Mouse (Mus musculus): ENCODE data around the gene Dhx35. TPM values are rescaled to one million over a fixed set of nuclear protein-coding genes. Genes with fewer than 3 reads are reported as not detected.

Dhx35 gene
- polyA plus RNA-seq, 1 experiment = 55.5 TPM

- peak overlapping the region; percentile 62 for H3K27ac ChIP-seq (ENCODE audit: insufficient read depth, low read length)
- H3K9me3 ChIP-seq (replicated peaks; ENCODE audit: control insufficient read depth, insufficient read depth, low read length, poor library complexity, severe bottlenecking) = no peaks in the 10 kb centered on the region
- no peaks in the 10 kb centered on the region for H3K36me3 ChIP-seq (ENCODE audit: control insufficient read depth, insufficient read depth, low read length, poor library complexity, severe bottlenecking)
- no peak for TF ChIP-seq CTCF (IDR thresholded peaks at IDR 0.05; ENCODE audit: low read depth, low read length)
- TF ChIP-seq POLR2A (IDR thresholded peaks at IDR 0.05; ENCODE audit: insufficient read depth, low read length) = no peak
- no peaks in the 10 kb centered on the region for H3K27me3 ChIP-seq (ENCODE audit: control insufficient read depth, insufficient read depth, low read length, poor library complexity, severe bottlenecking)
- no peaks in the 10 kb centered on the region for H3K4me1 ChIP-seq (ENCODE audit: control insufficient read depth, insufficient read depth, low read length)
- H3K4me3 ChIP-seq (ENCODE audit: low read depth, low read length) = peak overlapping the region; percentile 96
- peak overlapping the region; percentile 88 for H3K9ac ChIP-seq (ENCODE audit: low read depth, poor library complexity, severe bottlenecking)
Observed at GRCm38 (mm10) chr2:158795043-158795442, 436 bp downstream of the Dhx35 start.

GRCm38 (mm10) chr2:158795875-158796274 is 1.3 kb downstream of the Dhx35 start:
- TF ChIP-seq POLR2A (IDR thresholded peaks at IDR 0.05; ENCODE audit: insufficient read depth, low read length) (no peak), CTCF (IDR thresholded peaks at IDR 0.05; ENCODE audit: low read depth, low read length) (no peak), EP300 (IDR thresholded peaks at IDR 0.05; ENCODE audit: insufficient read depth, low read depth, low read length) (no peak)
- Histone ChIP-seq H3K27ac (ENCODE audit: insufficient read depth, low read length) (peak overlapping the region; percentile 35; the same call in 1 of the 2 replicates), H3K4me1 (ENCODE audit: control insufficient read depth, insufficient read depth, low read length) (peaks cover 2% of the 10 kb centered on the region), H3K4me3 (ENCODE audit: low read depth, low read length) (0 out of 2 replicates have a peak overlapping the region, but pooled peaks have one; percentile 6), H3K9me3 (replicated peaks; ENCODE audit: control insufficient read depth, insufficient read depth, low read length, poor library complexity, severe bottlenecking) (no peaks in the 10 kb centered on the region), H3K36me3 (ENCODE audit: control insufficient read depth, insufficient read depth, low read length, poor library complexity, severe bottlenecking) (no peaks in the 10 kb centered on the region), H3K27me3 (ENCODE audit: control insufficient read depth, insufficient read depth, low read length, poor library complexity, severe bottlenecking) (no peaks in the 10 kb centered on the region), H3K9ac (ENCODE audit: low read depth, poor library complexity, severe bottlenecking) (peak overlapping the region; percentile 88; the same call in 1 of the 2 replicates)

GRCm38 (mm10) chr2:158799328-158799727 is 4.7 kb downstream of the Dhx35 start:
- no peak overlapping the region for H3K4me3 ChIP-seq (ENCODE audit: low read depth, low read length)
- H3K27ac ChIP-seq (ENCODE audit: insufficient read depth, low read length) = no peak overlapping the region
- no peaks in the 10 kb centered on the region for H3K27me3 ChIP-seq (ENCODE audit: control insufficient read depth, insufficient read depth, low read length, poor library complexity, severe bottlenecking)
- TF ChIP-seq CTCF (IDR thresholded peaks at IDR 0.05; ENCODE audit: low read depth, low read length) = no peak
- TF ChIP-seq EP300 (IDR thresholded peaks at IDR 0.05; ENCODE audit: insufficient read depth, low read depth, low read length) = no peak
- no peaks in the 10 kb centered on the region for H3K9me3 ChIP-seq (replicated peaks; ENCODE audit: control insufficient read depth, insufficient read depth, low read length, poor library complexity, severe bottlenecking)
- no peak overlapping the region for H3K9ac ChIP-seq (ENCODE audit: low read depth, poor library complexity, severe bottlenecking)
- peaks cover 2% of the 10 kb centered on the region for H3K4me1 ChIP-seq (ENCODE audit: control insufficient read depth, insufficient read depth, low read length)
- peaks cover 3% of the 10 kb centered on the region; the same call in 1 of the 2 replicates for H3K36me3 ChIP-seq (ENCODE audit: control insufficient read depth, insufficient read depth, low read length, poor library complexity, severe bottlenecking)

GRCm38 (mm10) chr2:158800788-158801187 is 6.2 kb downstream of the Dhx35 start:
- H3K9ac ChIP-seq (ENCODE audit: low read depth, poor library complexity, severe bottlenecking) = no peak overlapping the region

GRCm38 (mm10) chr2:158803575-158803974 is 9.0 kb downstream of the Dhx35 start:
- no peak overlapping the region for H3K9ac ChIP-seq (ENCODE audit: low read depth, poor library complexity, severe bottlenecking)
- H3K4me1 ChIP-seq (ENCODE audit: control insufficient read depth, insufficient read depth, low read length) = peaks cover 2% of the 10 kb centered on the region
- TF ChIP-seq CTCF (IDR thresholded peaks at IDR 0.05; ENCODE audit: low read depth, low read length) = no peak
- TF ChIP-seq EP300 (IDR thresholded peaks at IDR 0.05; ENCODE audit: insufficient read depth, low read depth, low read length) = no peak
- TF ChIP-seq POLR2A (IDR thresholded peaks at IDR 0.05; ENCODE audit: insufficient read depth, low read length) = no peak
- peaks cover 3% of the 10 kb centered on the region; the same call in 1 of the 2 replicates for H3K36me3 ChIP-seq (ENCODE audit: control insufficient read depth, insufficient read depth, low read length, poor library complexity, severe bottlenecking)
- H3K9me3 ChIP-seq (replicated peaks; ENCODE audit: control insufficient read depth, insufficient read depth, low read length, poor library complexity, severe bottlenecking) = no peaks in the 10 kb centered on the region
- H3K27ac ChIP-seq (ENCODE audit: insufficient read depth, low read length) = no peak overlapping the region
- no peaks in the 10 kb centered on the region for H3K27me3 ChIP-seq (ENCODE audit: control insufficient read depth, insufficient read depth, low read length, poor library complexity, severe bottlenecking)
- H3K4me3 ChIP-seq (ENCODE audit: low read depth, low read length) = no peak overlapping the region

More at GRCm38 (mm10) chr2:158800788-158801187, 6.2 kb downstream of the Dhx35 start:
- no peak overlapping the region for H3K27ac ChIP-seq (ENCODE audit: insufficient read depth, low read length)
- H3K9me3 ChIP-seq (replicated peaks; ENCODE audit: control insufficient read depth, insufficient read depth, low read length, poor library complexity, severe bottlenecking) = no peaks in the 10 kb centered on the region
- H3K36me3 ChIP-seq (ENCODE audit: control insufficient read depth, insufficient read depth, low read length, poor library complexity, severe bottlenecking) = peaks cover 3% of the 10 kb centered on the region; the same call in 1 of the 2 replicates
- no peak overlapping the region for H3K4me3 ChIP-seq (ENCODE audit: low read depth, low read length)
- no peaks in the 10 kb centered on the region for H3K27me3 ChIP-seq (ENCODE audit: control insufficient read depth, insufficient read depth, low read length, poor library complexity, severe bottlenecking)
- TF ChIP-seq EP300 (IDR thresholded peaks at IDR 0.05; ENCODE audit: insufficient read depth, low read depth, low read length) (0 out of 2 replicates have a peak, but pooled peaks have one; percentile 39), CTCF (IDR thresholded peaks at IDR 0.05; ENCODE audit: low read depth, low read length) (no peak)
- H3K4me1 ChIP-seq (ENCODE audit: control insufficient read depth, insufficient read depth, low read length) = peaks cover 2% of the 10 kb centered on the region

GRCm38 (mm10) chr2:158815686-158816085 is 21.1 kb downstream of the Dhx35 start:
- TF ChIP-seq EP300 (IDR thresholded peaks at IDR 0.05; ENCODE audit: insufficient read depth, low read depth, low read length) = no peak
- no peak for TF ChIP-seq CTCF (IDR thresholded peaks at IDR 0.05; ENCODE audit: low read depth, low read length)
- TF ChIP-seq POLR2A (IDR thresholded peaks at IDR 0.05; ENCODE audit: insufficient read depth, low read length) = no peak
- Histone ChIP-seq H3K36me3 (ENCODE audit: control insufficient read depth, insufficient read depth, low read length, poor library complexity, severe bottlenecking) (peaks cover 9% of the 10 kb centered on the region), H3K4me3 (ENCODE audit: low read depth, low read length) (no peak overlapping the region), H3K9ac (ENCODE audit: low read depth, poor library complexity, severe bottlenecking) (no peak overlapping the region), H3K9me3 (replicated peaks; ENCODE audit: control insufficient read depth, insufficient read depth, low read length, poor library complexity, severe bottlenecking) (no peaks in the 10 kb centered on the region), H3K4me1 (ENCODE audit: control insufficient read depth, insufficient read depth, low read length) (no peaks in the 10 kb centered on the region), H3K27ac (ENCODE audit: insufficient read depth, low read length) (no peak overlapping the region), H3K27me3 (ENCODE audit: control insufficient read depth, insufficient read depth, low read length, poor library complexity, severe bottlenecking) (no peaks in the 10 kb centered on the region)

All from ES-Bruce4 (cell line).